Mouse (Mus musculus) adrenal gland, postnatal 4 days (tissue): Measurements from ENCODE around the gene Ate1. TPM values are rescaled to one million over a fixed set of nuclear protein-coding genes. Genes with fewer than 3 reads are reported as not detected.
"Not testable (repeated sequence)": the region's sequence is repeated elsewhere in the genome, so short reads cannot be mapped to it uniquely, and the experiment has no call there.

Experiments used
- DNase-seq, 2 experiments: peaks; one replicate each; pipeline ENCODE4 v3.0.0; 2021 to 2022; ENCODE audit warnings: low spot score in 2 of 2, mixed read lengths in 2 of 2
- total RNA-seq, 2 experiments: library from RNA; stranded (reverse); gene quantifications; 2 replicates each; pipeline ENCODE4 v1.2.3; 2021

Ate1 gene
- total RNA-seq, 2 experiments from 2014 or later = 42.7 to 44.9 TPM

DNA sequence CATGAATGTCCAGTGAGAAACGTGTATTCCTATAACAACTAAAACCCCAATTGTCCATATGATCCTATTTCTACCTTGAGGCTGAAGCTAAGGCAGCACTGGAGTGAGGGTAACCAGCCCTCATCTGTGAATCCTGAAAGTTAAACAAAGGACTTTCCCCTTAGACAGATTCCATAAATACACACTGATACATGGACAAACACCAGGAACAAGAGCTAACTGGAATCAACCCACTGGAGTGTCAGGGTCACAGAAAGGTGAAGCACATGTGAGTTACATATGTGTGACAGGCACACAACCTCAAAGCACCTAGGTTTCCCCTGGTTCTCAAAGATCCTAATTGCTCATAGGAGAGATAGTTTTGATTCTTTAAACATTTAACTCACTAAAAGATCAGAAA is 100.2 kb downstream of the Ate1 start:
- DNase-seq = no peak

DNA sequence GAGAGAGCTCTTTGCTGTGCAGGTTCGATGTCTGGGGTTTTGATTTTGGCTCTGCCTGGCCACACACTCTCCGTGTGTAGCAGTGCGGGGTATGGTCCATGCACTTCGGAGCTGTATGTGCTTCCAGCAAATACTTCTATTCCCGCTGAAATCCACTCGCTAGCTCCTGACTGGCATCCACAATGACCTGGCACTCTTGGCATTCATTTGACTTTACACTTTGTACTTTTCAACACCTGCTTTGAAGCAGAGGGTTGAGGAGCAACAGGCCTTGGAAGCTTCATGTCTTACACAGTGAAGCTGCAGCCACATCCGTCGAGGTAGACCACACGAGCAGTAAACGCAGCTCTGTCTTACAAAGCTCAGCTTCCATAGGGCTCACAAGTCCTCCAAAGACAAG is 112.5 kb downstream of the Ate1 start:
- DNase-seq = no peak

GRCm38 (mm10) chr7:130403346-130403745 is 116.8 kb downstream of the Ate1 start:
- DNase-seq = no peak

DNA sequence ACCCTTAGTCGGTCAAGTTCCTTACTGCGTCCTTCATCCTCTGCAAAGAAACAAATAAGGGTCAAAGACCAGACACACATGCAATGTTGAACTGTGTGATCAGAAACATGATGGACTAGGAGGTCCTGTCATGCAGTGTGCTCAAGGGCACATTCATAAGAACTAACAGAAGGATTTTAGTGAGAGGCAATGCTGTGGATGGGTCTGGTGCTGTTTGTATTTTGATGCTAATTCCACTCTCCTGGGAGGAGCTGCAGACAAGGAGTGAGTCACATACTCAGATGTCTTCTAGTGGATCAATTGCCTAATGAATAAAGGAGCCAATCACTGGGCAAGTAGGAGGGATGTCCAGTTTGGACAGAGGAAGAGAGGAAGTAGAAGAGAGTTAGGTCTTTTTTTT is 125.5 kb downstream of the Ate1 start:
- DNase-seq = no peak

DNA sequence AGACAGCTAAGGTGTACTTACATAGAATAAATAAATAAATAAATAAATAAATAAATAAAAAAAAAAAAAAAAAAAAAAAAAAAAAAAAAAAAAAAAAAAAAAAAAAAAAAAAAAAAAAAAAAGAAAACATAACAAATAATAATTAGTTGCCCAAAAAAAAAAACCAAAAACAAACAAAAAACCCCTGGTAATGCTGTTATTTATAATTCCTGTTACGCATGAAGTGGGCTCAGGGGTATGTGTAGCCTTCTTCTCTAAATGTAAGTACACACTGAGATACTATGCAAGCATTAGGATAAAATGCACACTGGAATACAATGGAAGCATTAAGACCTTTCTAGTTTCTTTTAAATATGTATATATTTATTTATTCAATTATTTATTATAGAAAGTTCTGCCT is 130.1 kb downstream of the Ate1 start:
- DNase-seq = not testable (repeated sequence)

DNA sequence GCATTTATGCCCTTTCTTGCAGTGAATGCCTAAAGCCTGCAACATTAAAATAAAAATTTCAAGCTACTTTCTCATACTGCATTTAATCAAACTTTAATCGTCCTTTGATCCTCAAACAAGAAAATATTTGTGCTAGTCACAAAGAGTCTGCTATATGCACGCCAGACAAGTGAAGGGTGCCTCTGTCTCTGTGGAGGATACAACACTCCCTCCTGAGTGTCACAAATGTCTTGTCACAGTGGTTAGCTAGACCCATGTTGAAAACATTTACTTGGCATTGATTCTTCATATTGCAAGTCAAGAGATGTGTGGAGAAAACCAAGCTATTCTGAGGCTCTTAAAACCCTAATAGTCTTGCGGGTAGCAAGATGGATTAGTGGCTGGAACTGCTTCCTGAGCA is 133.9 kb downstream of the Ate1 start:
- no peak for DNase-seq

DNA sequence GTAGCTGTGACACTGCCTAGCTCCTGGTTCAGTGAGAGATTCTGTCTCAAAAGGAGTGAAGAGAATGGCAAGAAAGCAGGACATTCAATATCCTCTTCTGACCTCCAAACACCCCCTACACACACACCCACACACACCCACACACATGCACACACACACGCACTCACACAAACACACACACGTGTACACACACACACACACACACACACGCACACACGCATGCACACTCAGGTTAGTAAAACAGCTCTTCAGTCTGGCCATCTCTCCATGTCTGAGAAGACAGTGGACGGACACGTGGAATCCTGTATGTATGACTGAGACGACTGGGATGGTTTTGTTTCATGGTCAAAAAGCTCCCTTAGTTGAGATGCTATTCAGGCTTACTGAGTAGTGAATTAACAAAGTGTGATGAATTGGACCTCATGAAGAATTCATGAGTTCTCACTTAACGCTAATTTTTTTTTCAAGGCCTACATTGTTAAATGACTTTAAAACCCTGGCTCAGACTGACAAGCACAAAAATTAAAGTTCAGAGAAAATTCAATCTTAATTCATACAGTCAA is 134.4 kb downstream of the Ate1 start:
- DNase-seq = no peak

GRCm38 (mm10) chr7:130382126-130382525 is 138.0 kb downstream of the Ate1 start:
- no peak for DNase-seq

GRCm38 (mm10) chr7:130381387-130381951 is 138.7 kb downstream of the Ate1 start:
- DNase-seq = no peak

GRCm38 (mm10) chr7:130380769-130381355 is 139.3 kb downstream of the Ate1 start:
- DNase-seq = no peak

- DNase-seq = no peak
Measured at GRCm38 (mm10) chr7:130380367-130380766, 139.8 kb downstream of the Ate1 start.

DNA sequence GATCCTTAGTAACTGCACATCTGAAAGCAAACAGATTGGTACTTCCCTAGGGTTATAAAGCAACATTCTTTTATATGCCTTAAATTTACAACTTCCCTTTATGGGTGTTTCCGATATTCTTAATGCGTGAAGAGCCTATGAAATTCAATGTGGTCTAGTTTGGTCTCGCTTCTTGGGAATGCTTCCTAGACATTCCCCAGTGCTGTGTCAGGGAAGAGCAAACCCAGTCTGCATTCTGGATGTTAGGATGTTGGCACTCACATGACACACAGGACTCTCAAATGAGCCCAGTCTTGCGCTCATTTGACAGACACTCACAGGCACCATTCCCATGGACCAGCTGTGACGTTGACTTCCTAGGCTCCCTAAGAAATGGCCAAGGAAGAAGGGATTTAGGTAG is 140.3 kb downstream of the Ate1 start:
- no peak for DNase-seq

DNA sequence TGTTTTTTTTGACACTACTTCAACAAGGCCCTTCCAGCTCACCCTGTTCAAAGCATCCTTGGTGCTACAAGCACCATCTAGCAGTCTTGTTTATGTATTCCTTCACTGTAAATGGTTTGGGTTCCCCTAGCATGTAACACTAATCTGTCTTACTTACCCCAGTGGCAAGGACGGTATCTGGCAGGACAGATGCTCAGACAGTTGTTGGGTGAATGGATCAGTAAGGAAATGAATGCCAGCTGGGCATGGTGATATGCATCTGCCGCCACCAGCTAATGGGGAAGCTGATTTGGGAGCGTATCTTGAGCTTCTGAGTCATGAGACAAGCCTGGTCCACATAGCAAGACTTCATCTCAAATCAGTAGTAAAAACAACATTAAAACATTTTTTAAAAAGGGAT is 141.9 kb downstream of the Ate1 start:
- DNase-seq = no peak

DNA sequence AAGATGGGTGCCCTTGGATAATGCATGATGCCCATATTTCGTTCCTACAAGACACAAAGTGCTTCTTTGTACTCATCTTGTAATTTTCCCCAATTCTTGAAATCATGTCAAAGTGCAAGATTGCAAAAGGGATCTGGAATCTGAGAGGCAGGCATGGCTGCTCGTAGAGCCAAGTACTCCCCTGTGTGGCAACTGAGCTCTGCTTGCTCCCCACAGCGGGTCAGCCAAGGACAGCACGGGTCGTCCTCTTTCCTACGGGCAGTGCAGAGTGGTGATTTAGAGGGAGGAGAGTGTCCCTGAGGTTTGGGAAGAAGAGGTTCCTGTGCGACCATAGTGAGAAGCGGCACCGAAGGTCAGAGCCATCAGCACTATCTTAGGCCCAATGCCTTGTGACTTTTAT is 145.9 kb downstream of the Ate1 start:
- DNase-seq = no peak

- DNase-seq = no peak
Measured at GRCm38 (mm10) chr7:130368827-130369641, 151.1 kb downstream of the Ate1 start.

DNA sequence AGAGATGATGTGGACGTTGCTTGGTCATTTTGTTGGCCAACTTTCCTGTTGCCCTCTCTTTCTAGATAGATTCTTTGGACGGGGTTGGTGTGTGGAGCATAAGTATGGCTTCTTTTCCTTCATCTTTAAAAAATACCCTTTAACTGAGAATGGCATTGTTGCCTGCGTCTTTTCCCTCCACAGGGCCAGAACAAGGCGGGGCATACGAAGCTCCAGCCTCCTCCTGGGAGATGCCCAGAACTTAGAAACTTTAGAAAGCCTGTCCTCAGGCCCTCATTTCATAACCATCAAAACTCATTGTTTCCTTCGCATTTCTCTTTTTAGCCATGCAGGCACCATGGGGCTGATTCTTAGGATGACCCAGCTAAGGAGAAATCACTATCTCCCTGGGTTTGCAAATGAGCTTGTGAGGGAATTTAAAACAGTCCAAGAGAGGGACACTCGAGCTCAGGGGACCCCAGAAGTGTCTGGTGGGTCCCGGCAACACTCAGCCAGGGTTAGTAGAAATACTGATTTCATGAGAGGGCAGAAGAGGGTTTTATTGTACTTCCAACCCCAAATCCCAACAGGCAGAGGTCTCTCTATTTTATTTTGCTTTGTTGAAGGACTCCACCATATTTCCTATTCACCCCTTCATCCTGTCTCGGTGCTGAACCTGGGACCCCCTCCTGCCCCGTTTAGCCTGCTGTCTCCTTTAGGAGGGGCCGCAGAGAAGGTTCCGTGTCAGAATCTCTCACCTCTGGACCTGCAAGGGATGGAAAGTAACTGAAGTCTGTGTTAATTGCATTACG is 151.9 kb downstream of the Ate1 start:
- no peak for DNase-seq

- no peak for DNase-seq
Measured at GRCm38 (mm10) chr7:130367222-130368035, 152.7 kb downstream of the Ate1 start.

- no peak for DNase-seq
Measured at GRCm38 (mm10) chr7:130365711-130366110, 154.5 kb downstream of the Ate1 start.
